Mouse (Mus musculus): ENCODE data around the gene Cyp2d9. TPM values are rescaled to one million over a fixed set of nuclear protein-coding genes. Genes with fewer than 3 reads are reported as not detected.
"Not testable (repeated sequence)": the region's sequence is repeated elsewhere in the genome, so short reads cannot be mapped to it uniquely, and the experiment has no call there.

Gene Cyp2d9
- polyA plus RNA-seq, 1 experiment from 2014 or later = 0.25 TPM

- H3K4me1 ChIP-seq; H3K27me3 ChIP-seq; H3K9me3 ChIP-seq (replicated peaks); H3K9ac ChIP-seq; H3K27ac ChIP-seq; H3K4me2 ChIP-seq; H3K36me3 ChIP-seq; H3K4me3 ChIP-seq (replicated peaks); ATAC-seq (replicated peaks; ENCODE audit: low FRiP score): not testable (repeated sequence)
- WGBS = 85% methylated on average over 1 of the region's 1 CpGs
Measured at GRCm38 (mm10) chr15:82452133-82452532, 18.9 kb downstream of the Cyp2d9 start.

GRCm38 (mm10) chr15:82453501-82453900 lies 20.3 kb downstream of the Cyp2d9 start:
- not testable (repeated sequence) for H3K4me2 ChIP-seq; H3K9ac ChIP-seq; H3K4me1 ChIP-seq; H3K9me3 ChIP-seq (replicated peaks); H3K36me3 ChIP-seq; H3K27ac ChIP-seq; ATAC-seq (replicated peaks; ENCODE audit: low FRiP score); H3K27me3 ChIP-seq; H3K4me3 ChIP-seq (replicated peaks)
- 85% methylated on average over 6 of the region's 6 CpGs for WGBS

- 94% methylated on average over 6 of the region's 6 CpGs for WGBS
- not testable (repeated sequence) for H3K9me3 ChIP-seq (replicated peaks); H3K4me3 ChIP-seq (replicated peaks); H3K27me3 ChIP-seq; ATAC-seq (replicated peaks; ENCODE audit: low FRiP score); H3K4me2 ChIP-seq; H3K4me1 ChIP-seq; H3K9ac ChIP-seq; H3K36me3 ChIP-seq; H3K27ac ChIP-seq
Measured at GRCm38 (mm10) chr15:82456086-82456790, 23.0 kb downstream of the Cyp2d9 start.

GRCm38 (mm10) chr15:82457064-82458021 lies 24.1 kb downstream of the Cyp2d9 start:
- no peaks in the 10 kb centered on the region for H3K27me3 ChIP-seq
- H3K4me2 ChIP-seq = no peak overlapping the region
- H3K4me3 ChIP-seq (replicated peaks) = no peak overlapping the region
- no peak overlapping the region for H3K9ac ChIP-seq
- no peak overlapping the region for H3K27ac ChIP-seq
- 86% methylated on average over 5 of the region's 5 CpGs for WGBS
- no peaks in the 10 kb centered on the region for H3K9me3 ChIP-seq (replicated peaks)
- H3K4me1 ChIP-seq = no peaks in the 10 kb centered on the region
- H3K36me3 ChIP-seq = no peaks in the 10 kb centered on the region
- ATAC-seq (replicated peaks; ENCODE audit: low FRiP score) = no peak

- not testable (repeated sequence) for H3K36me3 ChIP-seq; H3K9ac ChIP-seq; H3K27ac ChIP-seq; H3K4me3 ChIP-seq (replicated peaks); H3K4me1 ChIP-seq; ATAC-seq (replicated peaks; ENCODE audit: low FRiP score); H3K9me3 ChIP-seq (replicated peaks); H3K4me2 ChIP-seq; H3K27me3 ChIP-seq
- WGBS = 86% methylated on average over 12 of the region's 12 CpGs
Measured at GRCm38 (mm10) chr15:82459266-82459665, 26.0 kb downstream of the Cyp2d9 start.

GRCm38 (mm10) chr15:82464701-82465100 lies 31.5 kb downstream of the Cyp2d9 start:
- no peaks in the 10 kb centered on the region for H3K4me1 ChIP-seq
- H3K9me3 ChIP-seq (replicated peaks) = no peaks in the 10 kb centered on the region
- ATAC-seq (replicated peaks; ENCODE audit: low FRiP score) = no peak
- H3K36me3 ChIP-seq = no peaks in the 10 kb centered on the region
- WGBS = 66% methylated on average over 2 of the region's 2 CpGs
- no peak overlapping the region for H3K4me3 ChIP-seq (replicated peaks)
- no peak overlapping the region for H3K9ac ChIP-seq
- no peaks in the 10 kb centered on the region for H3K27me3 ChIP-seq
- H3K27ac ChIP-seq = no peak overlapping the region
- no peak overlapping the region for H3K4me2 ChIP-seq

GRCm38 (mm10) chr15:82494273-82494672 lies 61.0 kb downstream of the Cyp2d9 start:
- H3K4me2 ChIP-seq; ATAC-seq (replicated peaks; ENCODE audit: low FRiP score): not testable (repeated sequence)
- 67% methylated on average over 13 of the region's 13 CpGs for WGBS

More at GRCm38 (mm10) chr15:82494273-82494672, 61.0 kb downstream of the Cyp2d9 start:
- not testable (repeated sequence) for H3K27ac ChIP-seq; H3K4me1 ChIP-seq; H3K4me3 ChIP-seq (replicated peaks); H3K27me3 ChIP-seq; H3K36me3 ChIP-seq; H3K9me3 ChIP-seq (replicated peaks); H3K9ac ChIP-seq

Small RNA genes lying within 50 kb of the gene (microRNA-seq; reads per million reads assigned to microRNA genes)
- not detected for gene Gm25990
- not detected for gene Gm27331
- not detected for gene Gm27622
- gene Gm27825 = not detected
- gene Mir7684 = not detected

Other genes with a start within 250 kb of the Cyp2d9 start
- 0.44 and 0.45 TPM in 2 replicates for gene Shisa8, start 220.6 kb upstream of the Cyp2d9 start, polyA plus RNA-seq (2015; fragmentation: Nextera tagmentation; extraction: Ambion mirVana)
- gene Tnfrsf13c, start 209.1 kb upstream of the Cyp2d9 start, polyA plus RNA-seq (2015; fragmentation: Nextera tagmentation; extraction: Ambion mirVana) = 0.10 TPM in 1 of 2 replicates, not detected in the other
- gene Cenpm, start 188.7 kb upstream of the Cyp2d9 start, polyA plus RNA-seq (2015; fragmentation: Nextera tagmentation; extraction: Ambion mirVana) = 78.8 and 84.2 TPM in 2 replicates
- gene 1500009C09Rik, start 181.0 kb upstream of the Cyp2d9 start, polyA plus RNA-seq (2015; fragmentation: Nextera tagmentation; extraction: Ambion mirVana) = 0.10 TPM in 1 of 2 replicates, not detected in the other
- gene Sept3, start 158.5 kb upstream of the Cyp2d9 start, polyA plus RNA-seq (2015; fragmentation: Nextera tagmentation; extraction: Ambion mirVana) = 13.6 and 14.0 TPM in 2 replicates
- gene Wbp2nl, start 134.5 kb upstream of the Cyp2d9 start, polyA plus RNA-seq (2015; fragmentation: Nextera tagmentation; extraction: Ambion mirVana) = 0.18 and 0.35 TPM in 2 replicates
- 61.1 and 61.7 TPM in 2 replicates for gene Naga, start 94.5 kb upstream of the Cyp2d9 start, polyA plus RNA-seq (2015; fragmentation: Nextera tagmentation; extraction: Ambion mirVana)
- 11.0 and 12.0 TPM in 2 replicates for gene Pheta2, start 94.5 kb upstream of the Cyp2d9 start, polyA plus RNA-seq (2015; fragmentation: Nextera tagmentation; extraction: Ambion mirVana)
- gene Smdt1, start 94.5 kb upstream of the Cyp2d9 start, polyA plus RNA-seq (2015; fragmentation: Nextera tagmentation; extraction: Ambion mirVana) = 296 and 297 TPM in 2 replicates
- gene Ndufa6, start 79.1 kb upstream of the Cyp2d9 start, polyA plus RNA-seq (2015; fragmentation: Nextera tagmentation; extraction: Ambion mirVana) = 428 and 459 TPM in 2 replicates
- 12.9 and 18.6 TPM in 2 replicates for gene Cyp2d22, start 53.2 kb upstream of the Cyp2d9 start, polyA plus RNA-seq (2015; fragmentation: Nextera tagmentation; extraction: Ambion mirVana)
- gene Cyp2d11, start 39.4 kb upstream of the Cyp2d9 start, polyA plus RNA-seq (2015; fragmentation: Nextera tagmentation; extraction: Ambion mirVana) = not detected in 2 replicates
- 0.27 and 0.49 TPM in 2 replicates for gene Cyp2d10, start 26.2 kb upstream of the Cyp2d9 start, polyA plus RNA-seq (2015; fragmentation: Nextera tagmentation; extraction: Ambion mirVana)
- gene Cyp2d12, start 121.6 kb downstream of the Cyp2d9 start, polyA plus RNA-seq (2015; fragmentation: Nextera tagmentation; extraction: Ambion mirVana) = not detected in 2 replicates
- not detected in 2 replicates for gene Cyp2d34, start 187.5 kb downstream of the Cyp2d9 start, polyA plus RNA-seq (2015; fragmentation: Nextera tagmentation; extraction: Ambion mirVana)

All from kidney, embryonic 15.5 days (tissue).